Mouse (Mus musculus) left cerebral cortex, adult 8-10 months (tissue): ENCODE results near the gene Dnah17. TPM values are rescaled to one million over a fixed set of nuclear protein-coding genes. Genes with fewer than 3 reads are reported as not detected.

ENCODE experiments used
- DNase-seq, 2 experiments: peaks; one replicate each; pipeline ENCODE4 v3.0.0; 2022; ENCODE audit warnings: low spot score in 2 of 2
- total RNA-seq, 4 experiments: library from RNA; stranded (reverse); gene quantifications; 2 replicates each; pipeline ENCODE4 v1.2.4; 2022

Dnah17 gene
- total RNA-seq, 4 experiments from 2014 or later: 0.07 to 0.34 (median 0.13) TPM

- no peak for DNase-seq
These were observed 99.3 kb downstream of the Dnah17 start for GRCm38 (mm10) chr11:118031134-118031533.

GRCm38 (mm10) chr11:118029170-118029569 is 101.3 kb downstream of the Dnah17 start:
- DNase-seq: no peak

GRCm38 (mm10) chr11:118024111-118024510 is 106.3 kb downstream of the Dnah17 start:
- DNase-seq: no peak

GRCm38 (mm10) chr11:118023475-118023874 is 107.0 kb downstream of the Dnah17 start:
- DNase-seq: no peak

- peak; percentile 37 to 63 for DNase-seq
These were observed 108.6 kb downstream of the Dnah17 start for GRCm38 (mm10) chr11:118021806-118022205.

- DNase-seq: no peak
These were observed 112.1 kb downstream of the Dnah17 start for GRCm38 (mm10) chr11:118018328-118018727.

- no peak for DNase-seq
These were observed 114.9 kb downstream of the Dnah17 start for GRCm38 (mm10) chr11:118015381-118016145.

GRCm38 (mm10) chr11:118014391-118014995 is 115.9 kb downstream of the Dnah17 start:
- DNase-seq: no peak

GRCm38 (mm10) chr11:118013339-118013738 is 117.1 kb downstream of the Dnah17 start:
- DNase-seq: no peak

- no peak for DNase-seq
These were observed 117.8 kb downstream of the Dnah17 start for GRCm38 (mm10) chr11:118012595-118012994.

- no peak for DNase-seq
These were observed 120.4 kb downstream of the Dnah17 start for GRCm38 (mm10) chr11:118009865-118010571.

- no peak for DNase-seq
These were observed 121.6 kb downstream of the Dnah17 start for GRCm38 (mm10) chr11:118008843-118009242.

- no peak for DNase-seq
These were observed 122.2 kb downstream of the Dnah17 start for GRCm38 (mm10) chr11:118008144-118008805.

GRCm38 (mm10) chr11:118007460-118008143 is 122.8 kb downstream of the Dnah17 start:
- no peak for DNase-seq

GRCm38 (mm10) chr11:118004217-118004616 is 126.2 kb downstream of the Dnah17 start:
- no peak for DNase-seq

- DNase-seq: no peak
These were observed 126.7 kb downstream of the Dnah17 start for GRCm38 (mm10) chr11:118003718-118004117.

GRCm38 (mm10) chr11:118003176-118003575 is 127.3 kb downstream of the Dnah17 start:
- DNase-seq: no peak

- DNase-seq: no peak
These were observed 129.7 kb downstream of the Dnah17 start for GRCm38 (mm10) chr11:118000565-118001215.

- DNase-seq: no peak
These were observed 130.4 kb downstream of the Dnah17 start for GRCm38 (mm10) chr11:118000083-118000482.

GRCm38 (mm10) chr11:117999260-117999934 is 131.0 kb downstream of the Dnah17 start:
- DNase-seq: no peak
